Mouse (Mus musculus) cerebellum, adult 2 months (tissue): ENCODE data around the gene Hdhd3. TPM values are rescaled to one million over a fixed set of nuclear protein-coding genes. Genes with fewer than 3 reads are reported as not detected.

Source experiments
- DNase-seq, 2 experiments: peaks; one replicate each; pipeline ENCODE4 v3.0.0; 2021
- H3K27ac ChIP-seq: fragments of 200-500 bp; 2 replicates; pipeline ENCODE4 v1.5.1; 2012; ENCODE audit warnings: low read length, control low read depth, inconsistent platforms; ENCODE audit not compliant: insufficient read depth
- H3K27me3 ChIP-seq: fragments of 200-500 bp; 2 replicates; pipeline ENCODE4 v1.6.1; 2012; ENCODE audit warnings: inconsistent platforms, mild to moderate bottlenecking, low read length, moderate library complexity; ENCODE audit not compliant: control insufficient read depth, insufficient read depth
- H3K4me1 ChIP-seq: fragments of 200-500 bp; 2 replicates; pipeline ENCODE4 v1.6.1; 2011; ENCODE audit warnings: low read length; ENCODE audit not compliant: control insufficient read depth, insufficient read depth
- H3K4me3 ChIP-seq: fragments of 200-500 bp; replicated peaks from 2 replicates; pipeline ENCODE3; 2011; ENCODE audit warnings: mild to moderate bottlenecking, low read depth, low read length, control low read depth; ENCODE audit not compliant: insufficient read depth
- CTCF ChIP-seq: fragments of 200-500 bp; IDR thresholded peaks from 2 replicates; pipeline ENCODE4 v1.5.1; 2011; ENCODE audit warnings: low read depth, mild to moderate bottlenecking, control low read depth, low read length, moderate library complexity, borderline replicate concordance; ENCODE audit not compliant: insufficient read depth
- POLR2A ChIP-seq: fragments of 200-500 bp; IDR thresholded peaks from 2 replicates; pipeline ENCODE4 v1.6.1; 2011; ENCODE audit warnings: low read length, control low read depth, borderline replicate concordance; ENCODE audit not compliant: insufficient read depth
- WGBS: fragments of 180-500 bp; shearing (Covaris S2); methylation state at CpG from one replicate; pipeline ENCODE4 v1.1.7; 2018; 5-methylcytosine and 5-hydroxymethylcytosine counted together
- polyA plus RNA-seq: library from polyadenylated mRNA; depleted of rRNA; stranded (reverse); fragments of >200 nt; gene quantifications from 2 replicates; pipeline ENCODE4 v1.2.3, GENCODE M21; 2012

Gene Hdhd3
- polyA plus RNA-seq, 1 experiment, result 9.3 TPM

GRCm38 (mm10) chr4:62492682-62493081 is 10.6 kb downstream of the Hdhd3 start:
- 60% methylated on average over 2 of the region's 2 CpGs for WGBS
- Histone ChIP-seq H3K4me3 (no peak overlapping the region), H3K27ac (no peak overlapping the region), H3K4me1 (peaks cover 13% of the 10 kb centered on the region), H3K27me3 (no peaks in the 10 kb centered on the region)
- no peak for DNase-seq
- TF ChIP-seq POLR2A (no peak), CTCF (no peak)

GRCm38 (mm10) chr4:62487914-62488313 is 15.4 kb downstream of the Hdhd3 start:
- no peak overlapping the region for H3K27ac ChIP-seq
- TF ChIP-seq POLR2A (no peak), CTCF (no peak)
- no peak for DNase-seq
- H3K4me1 ChIP-seq, result no peaks in the 10 kb centered on the region
- no peak overlapping the region for H3K4me3 ChIP-seq
- no peaks in the 10 kb centered on the region for H3K27me3 ChIP-seq
- 75% methylated on average over 2 of the region's 2 CpGs for WGBS

GRCm38 (mm10) chr4:62487172-62487571 is 16.1 kb downstream of the Hdhd3 start:
- Histone ChIP-seq H3K4me1 (no peaks in the 10 kb centered on the region), H3K4me3 (no peak overlapping the region), H3K27me3 (no peaks in the 10 kb centered on the region), H3K27ac (no peak overlapping the region)
- WGBS, result 95% methylated on average over 5 of the region's 5 CpGs
- no peak for TF ChIP-seq POLR2A
- TF ChIP-seq CTCF, result no peak
- no peak for DNase-seq

GRCm38 (mm10) chr4:62486162-62486696 is 17.0 kb downstream of the Hdhd3 start:
- H3K27me3 ChIP-seq, result no peaks in the 10 kb centered on the region
- H3K4me3 ChIP-seq, result no peak overlapping the region
- no peaks in the 10 kb centered on the region for H3K4me1 ChIP-seq
- H3K27ac ChIP-seq, result no peak overlapping the region
- TF ChIP-seq CTCF, result no peak
- no peak for TF ChIP-seq POLR2A
- no peak for DNase-seq
- WGBS, result 84% methylated on average over 15 of the region's 15 CpGs

- H3K4me3 ChIP-seq, result no peak overlapping the region
- H3K4me1 ChIP-seq, result no peaks in the 10 kb centered on the region
- WGBS, result 62% methylated on average over 8 of the region's 8 CpGs
- peak in 1 of 2 experiments; percentile 46 for DNase-seq
- H3K27ac ChIP-seq, result no peak overlapping the region
- TF ChIP-seq CTCF (no peak), POLR2A (no peak)
- no peaks in the 10 kb centered on the region for H3K27me3 ChIP-seq
Observed at GRCm38 (mm10) chr4:62485450-62486161, 17.7 kb downstream of the Hdhd3 start.

- no peaks in the 10 kb centered on the region for H3K27me3 ChIP-seq
- H3K4me3 ChIP-seq, result no peak overlapping the region
- 87% methylated on average over 3 of the region's 3 CpGs for WGBS
- TF ChIP-seq CTCF (no peak), POLR2A (no peak)
- DNase-seq, result no peak
- no peak overlapping the region for H3K27ac ChIP-seq
- no peaks in the 10 kb centered on the region for H3K4me1 ChIP-seq
Observed at GRCm38 (mm10) chr4:62484928-62485327, 18.3 kb downstream of the Hdhd3 start.

GRCm38 (mm10) chr4:62480709-62481605 is 22.3 kb downstream of the Hdhd3 start:
- WGBS, result 59% methylated on average over 10 of the region's 10 CpGs
- no peak for TF ChIP-seq CTCF
- TF ChIP-seq POLR2A, result no peak

More at GRCm38 (mm10) chr4:62480709-62481605, 22.3 kb downstream of the Hdhd3 start:
- no peak overlapping the region for H3K4me3 ChIP-seq
- H3K4me1 ChIP-seq, result 0 out of 2 replicates have a peak, but pooled peaks cover 3% of the 10 kb centered on the region
- DNase-seq, result no peak
- no peak overlapping the region for H3K27ac ChIP-seq
- H3K27me3 ChIP-seq, result no peaks in the 10 kb centered on the region
